Mouse (Mus musculus) MN1 (cell line): ENCODE measurements around the gene Flcn.

Experiments
- DNase-seq: peaks from one replicate; pipeline ENCODE4 v3.0.0-alpha.2; 2016; ENCODE audit warnings: low spot score

Flcn gene

DNA sequence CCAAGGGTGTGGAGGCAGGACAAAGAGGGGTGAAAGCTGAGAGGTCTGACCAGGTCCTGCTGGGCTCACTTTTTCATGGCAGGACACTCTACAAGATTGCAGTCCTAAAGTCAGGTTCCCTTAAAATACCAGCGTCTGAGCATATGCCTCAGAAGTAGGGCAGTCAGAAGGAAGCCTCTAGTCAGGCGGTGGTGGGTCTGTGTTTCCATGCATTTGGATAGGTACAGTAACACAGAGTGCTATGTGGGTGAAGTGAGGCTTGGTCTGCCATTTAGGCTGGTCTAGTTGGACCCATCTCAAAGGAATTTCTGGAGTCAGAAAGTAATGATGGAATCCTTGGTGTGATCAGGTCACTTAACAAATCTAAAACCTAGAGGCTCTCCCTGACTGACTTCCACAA lies 40.5 kb downstream of the Flcn start:
- no peak for DNase-seq

DNA sequence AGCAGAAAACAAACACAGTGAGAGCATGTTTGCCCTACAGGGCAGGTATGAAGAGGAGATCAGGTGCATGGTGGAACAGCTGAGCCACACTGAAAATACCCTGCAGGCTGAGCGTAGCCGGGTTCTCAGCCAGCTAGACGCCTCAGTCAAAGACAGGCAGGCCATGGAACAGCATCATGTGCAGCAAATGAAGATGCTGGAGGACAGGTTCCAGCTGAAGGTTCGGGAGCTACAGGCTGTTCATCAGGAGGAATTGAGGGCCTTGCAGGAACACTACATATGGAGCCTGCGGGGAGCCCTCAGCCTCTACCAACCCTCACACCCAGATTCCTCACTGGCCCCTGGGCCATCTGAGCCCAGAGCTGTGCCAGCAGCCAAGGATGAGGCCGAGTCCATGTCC lies 49.0 kb downstream of the Flcn start:
- no peak for DNase-seq

DNA sequence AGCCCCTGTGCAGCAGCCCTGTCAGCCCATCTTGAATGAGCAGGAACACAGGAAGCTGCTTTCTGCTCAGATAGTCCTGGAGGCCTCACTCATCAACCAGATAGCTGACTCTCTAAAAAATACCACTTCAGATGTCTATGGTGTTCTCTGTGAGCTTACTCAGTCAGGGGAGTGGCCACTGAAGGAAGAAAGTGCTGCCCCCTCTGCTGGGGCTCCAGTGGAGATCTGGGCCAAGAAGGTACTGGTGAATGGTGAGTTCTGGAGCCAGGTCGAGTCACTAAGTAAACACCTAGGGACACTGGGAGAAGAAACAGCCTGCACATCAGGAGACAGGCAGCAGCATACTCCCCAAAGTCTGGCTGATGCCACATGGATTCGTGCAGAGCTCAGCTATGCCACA lies 50.2 kb downstream of the Flcn start:
- DNase-seq: peak; percentile 27

DNA sequence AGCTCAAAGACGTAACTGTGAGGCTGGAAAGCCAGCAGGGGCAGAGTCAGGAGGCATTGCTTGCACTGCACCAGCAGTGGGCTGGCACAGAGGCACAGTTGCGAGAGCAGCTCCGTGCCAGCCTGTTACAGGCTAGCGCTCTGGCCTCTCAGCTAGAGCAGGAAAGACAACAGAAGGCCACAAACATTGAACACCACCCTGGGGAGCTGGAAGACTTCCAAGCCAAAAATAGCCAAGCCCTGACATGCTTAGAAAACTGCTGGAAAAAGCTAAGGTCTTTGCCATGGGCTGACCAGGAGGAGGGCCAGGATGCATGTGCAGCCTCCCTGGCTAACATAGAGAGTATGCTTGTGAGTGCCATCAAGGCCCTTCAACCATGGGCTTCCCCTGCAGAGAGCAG lies 50.6 kb downstream of the Flcn start:
- peak; percentile 85 for DNase-seq

DNA sequence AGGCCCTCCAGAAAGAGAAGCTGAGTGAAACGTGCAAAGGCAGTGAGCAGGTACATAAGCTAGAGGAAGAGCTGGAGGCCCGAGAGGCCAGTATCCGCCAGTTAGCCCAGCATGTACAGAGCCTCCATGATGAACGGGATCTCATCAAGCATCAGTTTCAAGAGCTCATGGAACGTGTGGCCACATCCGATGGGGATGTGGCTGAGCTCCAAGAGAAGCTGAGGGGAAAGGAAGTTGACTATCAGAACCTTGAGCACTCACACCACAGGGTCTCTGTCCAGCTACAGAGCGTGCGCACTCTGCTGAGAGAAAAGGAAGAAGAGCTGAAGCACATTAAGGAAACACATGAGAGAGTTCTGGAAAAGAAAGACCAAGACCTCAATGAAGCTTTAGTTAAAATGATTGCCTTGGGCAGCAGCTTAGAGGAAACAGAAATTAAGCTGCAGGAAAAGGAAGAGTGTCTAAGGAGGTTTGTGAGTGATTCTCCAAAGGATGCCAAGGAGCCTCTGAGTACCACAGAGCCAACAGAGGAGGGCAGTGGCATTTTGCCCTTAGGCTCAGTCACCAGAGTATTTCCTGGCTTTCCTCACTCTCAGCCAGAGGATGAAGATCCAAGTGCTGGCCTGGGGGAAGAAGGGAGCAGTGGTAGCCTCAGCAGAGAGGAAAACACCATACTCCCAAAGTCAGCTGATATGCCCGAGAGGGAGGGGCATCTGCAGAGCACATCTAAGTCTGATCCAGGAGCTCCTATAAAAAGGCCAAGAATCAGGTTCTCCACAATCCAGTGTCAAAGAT lies 51.4 kb downstream of the Flcn start:
- DNase-seq: no peak

DNA sequence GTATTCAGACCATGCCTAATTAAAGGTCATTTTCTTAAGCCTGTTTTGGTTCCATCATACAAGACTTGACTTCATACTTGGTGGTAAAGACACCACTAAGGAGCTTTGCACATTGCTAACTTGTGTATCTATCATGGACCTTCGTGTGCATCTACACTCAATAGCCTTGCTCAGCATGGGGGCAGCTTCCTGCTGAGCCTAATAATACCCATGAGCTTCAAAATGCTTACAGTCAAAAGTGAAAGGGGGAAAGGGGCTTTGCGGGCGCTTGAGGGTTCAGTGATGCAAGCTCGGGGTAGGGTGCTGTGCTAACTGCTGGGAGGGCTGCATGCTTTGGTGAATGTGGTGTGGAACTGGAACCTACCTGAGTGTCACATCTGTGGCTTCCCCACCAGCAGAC lies 53.5 kb downstream of the Flcn start:
- DNase-seq: no peak

DNA sequence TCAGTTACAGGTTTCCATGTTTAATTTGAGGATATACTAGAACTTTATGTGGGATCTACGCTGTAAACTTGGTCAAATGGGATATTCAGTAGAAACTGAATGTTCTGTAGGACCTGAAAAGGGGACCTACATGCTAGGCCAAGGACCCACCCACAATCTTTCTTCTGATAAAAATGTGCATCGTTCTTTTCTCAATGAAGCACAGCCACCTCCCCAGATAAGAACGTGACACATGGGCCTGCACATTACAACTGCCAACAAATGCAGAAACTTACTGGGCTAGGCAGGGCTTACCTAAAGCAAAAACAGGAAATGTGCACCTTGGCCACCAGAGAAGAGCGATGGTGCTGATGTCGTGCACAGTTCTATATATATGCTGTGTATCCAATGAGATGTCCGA lies 55.3 kb downstream of the Flcn start:
- no peak for DNase-seq

DNA sequence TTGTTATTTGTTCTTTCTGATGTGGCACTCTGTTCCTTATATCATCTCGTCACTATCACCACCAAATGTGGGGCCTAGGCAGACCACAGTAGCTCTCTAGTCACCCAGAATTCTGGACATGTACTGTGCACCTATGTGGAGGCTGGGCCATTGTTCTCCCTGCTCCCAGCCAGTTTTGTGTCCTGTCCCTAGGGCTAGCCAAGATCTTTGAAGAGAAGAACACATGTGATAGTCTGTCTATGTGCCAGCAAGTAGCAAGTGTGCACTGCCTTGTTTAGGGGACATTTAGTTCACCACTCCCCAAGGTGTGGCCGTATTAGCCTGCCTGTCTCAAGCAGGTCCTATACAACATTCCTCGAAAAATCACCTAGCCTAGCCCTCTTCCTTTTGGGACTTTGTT lies 60.8 kb downstream of the Flcn start:
- DNase-seq: no peak

DNA sequence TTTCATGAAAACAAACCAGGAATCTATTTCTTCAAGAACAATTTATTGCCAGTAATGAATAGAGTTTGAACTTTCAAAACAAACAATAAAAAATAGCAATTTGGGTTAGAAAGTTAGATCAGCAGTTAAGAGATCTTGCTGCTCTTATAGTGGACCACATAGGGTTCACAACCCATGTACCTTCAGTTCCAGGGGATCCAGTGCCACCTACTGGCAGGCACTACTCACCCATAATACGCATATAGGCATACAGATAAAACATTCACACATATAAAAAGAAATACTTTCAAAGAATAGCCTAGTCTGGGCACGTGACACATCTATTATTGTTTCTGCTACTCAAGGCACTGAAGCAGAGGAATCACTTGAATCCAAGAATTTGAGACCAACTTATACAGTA lies 63.2 kb downstream of the Flcn start:
- DNase-seq: peak; percentile 38

DNA sequence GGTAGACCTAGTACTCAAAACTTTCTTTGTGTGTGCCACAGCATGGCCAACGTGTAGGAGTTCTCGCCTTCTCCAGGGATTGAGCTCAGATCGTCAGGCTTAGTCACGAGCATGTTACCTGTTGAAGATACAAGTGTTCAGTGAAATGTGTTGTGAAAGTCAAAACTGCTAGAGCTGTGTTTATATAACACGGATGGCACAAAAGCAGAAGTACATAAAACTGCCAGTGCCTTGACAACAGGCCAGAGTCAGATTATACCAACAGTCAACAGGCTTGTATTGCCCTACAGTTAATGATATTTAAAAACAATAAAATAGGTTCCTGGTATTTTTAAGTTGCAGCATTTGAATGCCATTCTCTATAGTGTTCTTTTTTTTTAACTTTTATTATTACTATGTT lies 64.0 kb downstream of the Flcn start:
- no peak for DNase-seq

DNA sequence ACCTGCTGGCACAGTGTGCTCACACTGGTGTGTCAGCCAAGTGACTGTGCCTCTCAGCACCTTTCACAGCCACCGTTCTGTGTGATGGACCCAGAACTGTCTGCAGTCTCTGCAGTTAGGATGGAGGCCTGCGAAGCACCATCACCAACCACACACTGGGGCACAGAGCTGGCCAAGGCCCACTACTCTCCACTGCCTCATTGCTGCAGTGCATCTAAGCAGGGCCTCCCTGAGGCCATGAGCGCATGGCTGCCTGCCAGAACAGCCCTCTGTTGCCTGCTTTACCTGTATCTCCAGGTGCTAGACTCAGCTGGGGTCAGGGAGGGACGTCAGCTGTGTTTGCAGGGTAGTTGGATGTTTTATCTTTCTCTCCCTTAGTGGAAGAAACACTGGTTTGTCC lies 65.4 kb downstream of the Flcn start:
- no peak for DNase-seq

DNA sequence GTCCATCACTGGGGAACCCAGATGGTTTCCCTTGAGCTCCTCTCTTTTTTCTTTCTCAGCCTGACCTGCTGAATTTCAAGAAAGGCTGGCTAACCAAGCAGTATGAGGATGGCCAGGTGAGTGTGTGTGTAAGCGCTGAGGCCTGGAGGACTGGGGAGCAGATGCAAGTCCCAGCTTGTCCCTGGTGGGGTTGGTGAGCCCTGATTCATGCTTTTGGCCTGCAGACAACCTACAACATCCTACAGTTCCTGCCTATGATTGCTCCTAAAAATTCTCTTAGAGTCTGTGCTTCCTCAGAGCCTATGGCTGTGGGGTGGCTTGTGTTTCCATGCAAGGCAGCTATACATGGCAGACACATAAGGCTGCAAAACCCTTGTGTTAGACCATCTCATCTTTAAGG lies 66.1 kb downstream of the Flcn start:
- DNase-seq: no peak

DNA sequence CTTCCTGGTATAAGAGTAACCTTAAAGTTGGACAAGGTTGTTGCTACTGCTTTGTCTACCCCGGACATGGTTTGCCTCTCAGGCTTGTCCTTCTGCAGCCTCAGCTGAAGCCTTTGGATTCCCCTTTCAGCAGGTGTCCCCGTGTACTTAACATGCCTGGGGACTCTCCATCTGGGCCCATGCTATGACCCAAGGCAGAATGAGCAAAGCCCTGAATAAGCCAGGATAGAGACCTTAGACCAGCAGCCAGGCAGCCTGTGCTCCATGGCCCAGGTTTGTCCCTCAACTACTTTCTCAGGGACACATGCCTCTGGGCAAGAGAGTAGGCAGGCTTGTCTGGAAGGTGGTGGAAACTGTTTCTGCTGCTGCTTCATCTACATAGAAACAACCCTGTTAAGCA lies 66.5 kb downstream of the Flcn start:
- no peak for DNase-seq

DNA sequence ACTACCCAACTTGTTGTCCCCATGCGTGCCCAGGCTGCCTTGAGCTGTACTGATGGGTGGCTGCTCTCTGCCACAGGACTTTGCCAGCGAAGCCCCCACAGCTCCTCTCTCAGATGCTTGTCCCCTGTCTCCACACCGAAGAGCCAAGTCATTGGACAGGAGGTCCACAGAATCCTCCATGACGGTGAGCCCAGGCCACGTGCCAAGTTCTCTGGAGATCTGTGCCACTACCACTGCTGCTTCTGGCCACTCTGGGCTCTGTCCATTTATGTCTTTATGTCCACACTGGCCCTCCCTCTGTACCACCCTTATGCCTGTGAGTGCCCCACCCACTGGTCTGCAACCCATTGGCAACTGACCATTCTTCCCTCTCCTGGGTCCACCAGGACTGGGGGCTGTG lies 67.9 kb downstream of the Flcn start:
- DNase-seq: no peak
